Mouse (Mus musculus) cerebellum, adult 2 months (tissue): Measurements from ENCODE around the gene Lcp1.

Experiments
- CTCF ChIP-seq: fragments of 200-500 bp; IDR thresholded peaks from 2 replicates; pipeline ENCODE4 v1.5.1; 2011; ENCODE audit warnings: low read depth, mild to moderate bottlenecking, control low read depth, low read length, moderate library complexity, borderline replicate concordance; ENCODE audit not compliant: insufficient read depth
- POLR2A ChIP-seq: fragments of 200-500 bp; IDR thresholded peaks from 2 replicates; pipeline ENCODE4 v1.6.1; 2011; ENCODE audit warnings: low read length, control low read depth, borderline replicate concordance; ENCODE audit not compliant: insufficient read depth

DNA sequence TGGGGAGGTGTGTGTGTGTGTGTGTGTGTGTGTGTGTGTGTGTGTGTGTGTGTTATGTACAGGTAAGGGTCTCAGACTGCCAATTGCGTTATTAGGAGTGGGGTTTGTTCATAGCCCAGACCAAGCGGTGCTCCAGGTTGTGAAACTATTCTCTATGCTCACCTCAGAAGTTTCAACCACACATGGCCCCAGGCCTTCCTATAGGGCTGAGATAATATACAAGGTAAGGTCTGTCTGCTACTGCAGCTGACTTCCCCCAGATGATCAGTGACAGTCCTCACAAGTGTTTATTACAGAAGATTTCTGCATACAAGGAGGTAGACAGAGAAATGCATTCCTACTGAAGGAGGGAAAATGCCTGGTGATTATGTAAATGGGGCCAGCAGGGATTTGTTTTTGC, 87.9 kb downstream of the Lcp1 start:
- TF ChIP-seq CTCF (no peak), POLR2A (no peak)
